Mouse (Mus musculus): ENCODE results near the gene Lmbr1l. TPM values are rescaled to one million over a fixed set of nuclear protein-coding genes. Genes with fewer than 3 reads are reported as not detected.

Lmbr1l gene
- total RNA-seq, 4 experiments from 2014 or later: 12.3 to 33.2 (median 27.8) TPM

DNA sequence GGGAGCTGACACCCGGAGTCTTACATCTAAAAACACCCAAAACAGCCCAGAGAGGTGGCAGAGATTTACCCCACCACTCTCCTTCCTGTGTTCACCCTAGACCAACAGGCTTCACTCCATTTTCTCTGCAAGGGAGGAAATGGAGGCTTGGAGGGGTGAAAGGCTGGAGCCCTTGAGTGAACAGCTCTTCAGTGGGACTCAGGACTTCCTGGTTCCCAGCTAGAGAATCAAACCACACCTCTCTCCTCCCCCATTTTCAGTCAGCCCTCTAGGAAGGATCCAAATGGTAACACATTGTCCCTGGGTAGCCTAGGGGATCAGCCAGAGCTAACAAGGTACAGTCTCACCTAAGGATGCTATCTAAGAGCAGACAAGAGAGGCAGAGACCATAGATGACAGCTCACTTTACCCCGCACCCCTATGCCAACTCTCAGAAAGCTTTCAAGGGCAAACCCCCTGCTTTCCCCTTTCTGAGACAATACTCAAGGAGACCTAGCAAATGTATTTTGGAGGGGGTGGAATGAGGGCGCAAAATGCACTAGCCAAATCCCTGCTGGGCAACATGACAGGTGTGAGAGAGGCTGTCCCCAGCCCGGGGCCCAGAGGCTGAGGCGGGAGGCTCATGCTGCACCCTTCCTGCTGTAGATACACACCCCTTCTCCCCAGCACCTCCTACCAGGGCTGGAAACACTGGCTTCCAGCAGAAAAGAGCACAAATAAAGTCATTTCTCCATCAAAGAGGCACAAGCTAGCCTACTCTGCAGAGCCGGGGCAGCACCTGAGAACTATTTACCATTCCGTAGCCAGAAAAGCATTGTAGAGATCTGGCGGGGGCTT is 48.5 kb downstream of the Lmbr1l start:
- no peak for DNase-seq

DNA sequence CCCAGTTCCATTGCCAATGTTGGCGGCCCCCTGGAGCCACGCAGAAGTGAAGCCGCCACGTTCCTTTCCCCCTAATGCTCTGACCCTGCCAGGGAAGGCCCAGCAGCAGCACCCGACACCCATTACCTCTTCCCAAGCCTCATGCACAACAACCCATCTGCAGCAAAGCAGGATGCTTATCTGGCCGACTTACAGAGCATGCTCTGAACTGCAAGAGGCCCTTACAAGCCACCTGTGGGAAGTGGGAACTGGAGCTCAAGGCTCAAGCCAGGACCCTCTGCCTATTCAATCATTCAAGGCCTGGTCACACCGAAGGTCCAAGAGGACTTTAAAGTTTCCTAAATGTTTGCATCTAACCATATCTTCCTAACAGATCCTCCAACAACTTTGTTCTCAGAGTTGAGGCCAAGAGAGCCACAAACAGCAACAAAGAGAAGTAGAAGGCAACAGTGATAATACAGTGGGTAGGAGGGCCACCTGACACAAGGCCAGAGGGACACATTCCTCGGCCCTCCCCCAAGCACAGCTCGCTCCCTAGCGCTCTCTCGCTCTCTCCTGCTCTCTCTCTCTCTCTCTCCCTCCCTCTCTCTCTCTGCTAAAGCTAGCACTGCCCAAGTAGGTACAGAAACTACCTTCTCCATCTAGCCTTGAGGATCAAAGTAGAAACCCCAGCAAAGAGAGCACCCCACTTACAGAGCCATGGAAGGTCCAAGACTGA is 49.5 kb downstream of the Lmbr1l start:
- DNase-seq: no peak

DNA sequence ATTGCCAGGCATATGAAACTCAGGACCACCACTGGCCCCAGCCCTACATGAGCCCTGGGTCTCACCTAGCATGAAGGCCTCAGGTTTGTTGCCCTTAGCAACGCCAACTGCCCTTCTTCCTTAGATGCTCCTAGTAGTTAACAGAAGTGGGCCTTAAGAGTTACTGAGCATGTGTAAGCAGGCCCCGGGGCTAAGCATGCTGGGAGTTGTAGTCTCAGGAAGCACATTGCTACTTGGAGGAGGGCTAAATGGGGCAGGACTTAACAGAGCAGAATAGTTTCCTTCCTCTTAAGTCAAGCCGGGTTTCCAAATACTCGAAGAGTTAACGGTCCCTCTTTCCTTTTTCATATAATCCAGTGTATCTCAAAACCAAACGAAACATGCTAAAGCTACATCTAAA is 50.7 kb downstream of the Lmbr1l start:
- no peak for DNase-seq

DNA sequence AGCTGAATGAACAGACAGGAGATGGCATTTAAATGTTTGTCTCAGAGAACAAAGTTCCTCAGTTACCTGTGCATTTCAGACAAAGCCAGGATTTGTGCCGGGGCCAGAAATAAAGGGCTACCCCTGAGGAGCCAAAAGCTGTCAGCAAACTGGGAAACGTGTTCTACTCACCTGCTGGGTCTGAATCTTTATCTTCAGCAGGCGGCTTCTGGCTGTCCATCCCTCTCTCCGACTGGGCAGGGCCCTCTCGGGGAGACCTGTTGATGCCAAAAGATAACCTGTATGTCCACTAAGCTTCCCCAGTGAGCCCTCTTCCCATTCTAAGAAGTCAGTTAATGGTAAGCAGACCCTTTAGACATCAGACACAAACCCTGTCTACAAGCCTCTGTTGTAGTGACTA is 51.5 kb downstream of the Lmbr1l start:
- no peak for DNase-seq

DNA sequence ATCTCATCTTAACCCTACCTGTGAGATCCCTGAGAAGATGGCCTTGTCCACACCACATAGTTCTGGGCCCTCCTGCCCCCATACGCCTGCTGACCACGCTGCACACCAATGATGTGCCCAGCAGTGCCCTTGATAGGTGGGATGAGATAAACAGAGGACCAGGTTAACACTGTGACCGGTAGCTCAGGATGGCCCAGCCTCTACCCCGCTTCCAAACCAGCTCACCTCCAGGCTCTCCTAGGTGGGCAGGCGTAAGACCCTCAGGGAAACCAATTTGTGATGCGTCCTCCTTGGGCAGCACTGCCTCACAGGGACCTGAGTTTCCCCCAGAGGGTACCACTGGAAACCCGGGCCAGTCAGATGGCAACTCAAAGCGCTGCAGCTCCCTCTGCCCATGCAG is 52.3 kb downstream of the Lmbr1l start:
- no peak for DNase-seq

DNA sequence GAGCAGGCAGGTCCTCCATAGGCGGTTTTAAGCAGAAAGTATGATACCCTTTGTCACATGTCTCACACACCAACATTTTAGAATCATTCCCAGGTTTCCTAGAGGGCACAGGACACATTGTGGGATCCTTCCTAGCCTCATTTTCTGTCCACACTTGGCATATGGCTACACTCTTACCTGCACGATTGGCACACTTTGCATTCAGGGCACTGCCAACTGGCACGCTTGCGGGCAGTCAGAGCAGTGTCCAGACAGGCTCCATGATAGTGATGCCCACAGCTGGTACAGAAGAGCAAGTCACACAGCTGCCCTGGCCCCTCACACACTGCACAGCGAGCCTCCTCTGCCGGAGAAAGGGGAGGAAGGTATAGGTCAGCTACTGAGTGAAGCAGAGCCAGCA is 53.1 kb downstream of the Lmbr1l start:
- no peak for DNase-seq

DNA sequence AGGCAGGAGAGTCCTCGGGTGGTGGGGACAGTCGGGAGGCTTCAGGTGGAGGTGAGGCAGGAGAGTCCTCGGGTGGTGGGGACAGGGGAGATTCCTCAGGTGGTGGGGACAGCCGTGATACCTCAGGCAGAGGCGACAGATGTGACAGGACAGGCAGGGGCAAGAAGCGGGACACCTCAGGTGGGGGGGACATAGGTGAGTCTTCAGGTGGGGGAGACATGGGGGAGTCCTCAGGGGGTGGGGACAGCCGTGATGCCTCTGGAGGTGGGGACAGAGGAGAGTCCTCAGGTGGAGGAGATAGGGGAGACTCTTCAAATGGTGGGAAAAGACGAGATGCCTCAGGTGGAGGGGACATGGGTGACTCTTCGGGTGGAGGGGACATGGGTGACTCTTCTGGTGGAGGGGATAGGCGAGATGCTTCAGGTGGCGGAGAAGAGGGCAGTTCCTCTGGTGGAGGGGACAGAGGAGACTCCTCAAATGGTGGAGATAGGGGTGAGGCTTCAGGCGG is 54.5 kb downstream of the Lmbr1l start:
- DNase-seq: no peak

DNA sequence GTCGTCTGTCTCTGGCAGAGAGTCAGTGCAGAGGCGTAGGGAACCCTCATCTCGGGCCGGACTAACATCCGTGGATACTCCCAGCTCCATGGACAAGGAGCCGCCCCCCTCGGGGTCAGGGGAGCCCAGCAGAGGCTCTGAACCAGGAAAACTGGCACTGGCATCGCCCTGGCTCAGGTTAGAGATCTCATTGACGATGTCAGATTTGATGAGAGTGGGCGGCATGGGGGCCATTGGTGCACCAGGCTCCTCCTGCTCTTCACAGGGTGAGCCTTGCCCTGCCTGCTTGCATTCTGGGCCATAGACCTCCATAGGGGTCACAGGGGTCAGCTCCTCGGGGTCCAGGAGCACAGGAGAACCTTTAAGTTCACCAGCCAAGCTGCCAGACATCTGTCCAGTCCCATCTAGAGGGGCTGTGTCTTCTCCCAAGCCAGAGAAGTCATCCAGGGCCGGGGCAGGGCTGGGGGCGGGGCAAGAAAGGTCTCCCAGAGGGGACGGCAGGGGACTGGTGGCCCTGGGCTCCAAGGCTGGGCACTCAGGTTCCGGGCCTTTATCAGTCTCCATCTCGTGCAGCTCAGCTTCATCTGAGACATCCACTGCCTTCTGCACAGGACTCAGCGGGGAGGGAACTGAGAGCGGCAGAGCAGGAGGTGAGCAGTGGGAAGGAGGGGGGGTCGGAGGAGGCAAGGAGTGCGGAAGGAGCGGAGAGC is 56.2 kb downstream of the Lmbr1l start:
- no peak for DNase-seq

DNA sequence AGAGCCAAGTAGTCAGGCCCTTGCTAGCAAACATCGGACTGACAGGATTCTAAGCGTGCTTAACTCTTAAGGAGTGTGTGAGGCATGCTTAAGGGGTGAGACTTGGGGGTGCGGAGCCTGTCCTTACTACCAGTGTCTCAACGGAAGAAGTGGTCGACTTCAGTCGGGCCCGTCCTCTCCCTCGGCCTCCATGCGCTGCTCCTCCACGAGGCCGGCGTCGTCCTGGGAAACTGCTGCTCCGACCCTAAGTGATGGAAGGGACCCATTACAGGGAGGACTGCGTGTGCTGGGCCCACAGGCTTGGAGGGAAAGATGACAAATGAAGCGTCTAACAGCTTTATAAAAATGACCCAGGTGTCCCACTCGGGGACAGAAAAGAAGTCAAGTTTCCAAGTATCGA is 57.1 kb downstream of the Lmbr1l start:
- DNase-seq: no peak

DNA sequence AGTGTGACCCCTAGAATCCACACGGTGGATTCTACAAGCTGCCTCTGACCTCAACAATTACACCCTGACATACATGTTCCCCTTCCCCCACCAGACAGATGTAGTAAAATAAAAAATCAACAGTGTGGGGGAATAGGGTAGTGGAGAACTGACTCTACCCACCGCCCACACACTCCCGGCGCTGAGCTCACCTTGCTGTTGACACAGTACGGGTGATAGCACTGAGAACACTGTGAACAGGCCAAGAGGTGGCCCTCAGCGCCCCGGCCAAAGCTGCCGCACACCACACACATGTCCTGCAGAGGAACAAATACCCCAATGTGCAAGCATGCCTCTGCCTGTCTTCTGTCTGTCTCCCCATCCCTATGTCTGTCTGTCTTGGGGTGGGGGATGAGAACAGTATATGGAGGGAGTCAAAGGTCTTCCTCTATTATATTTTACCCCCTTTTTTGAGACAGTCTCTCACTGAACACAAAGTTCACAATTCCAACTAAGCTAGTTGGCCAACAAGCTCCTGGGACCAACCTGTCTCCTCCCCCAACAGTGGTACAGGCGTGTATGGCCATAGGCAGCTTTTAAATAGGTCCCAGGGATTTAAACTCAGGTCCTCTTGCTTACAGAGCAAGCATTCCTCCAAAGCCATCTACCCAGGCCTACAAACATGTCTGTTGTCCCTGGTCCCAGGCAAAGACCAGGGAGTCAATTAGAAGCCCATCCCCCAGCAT is 58.5 kb downstream of the Lmbr1l start:
- no peak for DNase-seq

DNA sequence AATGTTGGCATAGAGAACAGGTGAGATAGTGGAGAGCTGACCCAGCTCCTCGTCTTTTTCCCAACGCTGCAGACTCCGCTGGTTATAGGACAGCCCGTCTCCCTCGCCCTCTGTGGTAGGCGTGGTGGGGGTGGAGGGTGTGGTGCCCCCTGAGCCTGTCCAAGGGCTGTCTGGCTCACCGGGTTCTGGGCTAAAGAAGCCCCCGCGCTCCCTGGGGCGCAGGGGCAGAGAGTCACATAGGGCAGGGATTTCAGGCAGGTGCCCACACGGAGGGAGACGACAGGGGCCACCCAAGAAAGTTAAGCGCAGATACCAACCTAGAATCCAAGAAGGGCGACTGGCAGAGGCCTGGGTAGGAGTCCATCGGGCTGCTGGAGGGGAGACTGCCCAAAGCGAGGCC is 63.8 kb downstream of the Lmbr1l start:
- no peak for DNase-seq

Other genes starting within 250 kb of the Lmbr1l start
- 1 to 10 TPM; 2.5 to 9.7 (median 4.0) TPM for gene Rnd1, start 240.8 kb downstream of the Lmbr1l start, total RNA-seq (2022)
- under 1 TPM; 0.59 to 0.90 (median 0.82) TPM for gene Ccdc65, start 210.0 kb downstream of the Lmbr1l start, total RNA-seq (2022)
- 10 to 100 TPM in 1 of 4 experiments, 1 to 10 TPM in 3; 7.1 to 14.4 (median 9.8) TPM for gene Fkbp11, start 190.0 kb downstream of the Lmbr1l start, total RNA-seq (2022)
- 100 to 1,000 TPM; 153 to 163 (median 159) TPM for gene Arf3, start 155.0 kb downstream of the Lmbr1l start, total RNA-seq (2022)
- 10 to 100 TPM in 1 of 4 experiments, 1 to 10 TPM in 1, under 1 TPM in 2; 0.49 to 12.9 (median 5.0) TPM for gene Wnt10b, start 140.1 kb downstream of the Lmbr1l start, total RNA-seq (2022)
- not detected for gene Wnt1, start 128.4 kb downstream of the Lmbr1l start, total RNA-seq (2022)
- gene Ddn, start 108.7 kb downstream of the Lmbr1l start, total RNA-seq (2022): 1 to 10 TPM in 1 of 4 experiments, under 1 TPM in 3; 0.29 to 1.1 (median 0.61) TPM
- 10 to 100 TPM; 76.0 to 83.8 (median 79.2) TPM for gene Prkag1, start 86.7 kb downstream of the Lmbr1l start, total RNA-seq (2022)
- 100 to 1,000 TPM in 1 of 4 experiments, 10 to 100 TPM in 3; 61.7 to 114 (median 71.8) TPM for gene Kmt2d, start 47.0 kb downstream of the Lmbr1l start, total RNA-seq (2022)
- 1 to 10 TPM; 2.8 to 7.2 (median 4.2) TPM for gene Rhebl1, start 23.7 kb downstream of the Lmbr1l start, total RNA-seq (2022)
- 1 to 10 TPM; 1.8 to 3.8 (median 2.1) TPM for gene Dhh, start 19.7 kb downstream of the Lmbr1l start, total RNA-seq (2022)
- 100 to 1,000 TPM; 199 to 221 (median 208) TPM for gene Tuba1b, start 16.3 kb upstream of the Lmbr1l start, total RNA-seq (2022)
- gene Gm49450, start 35.3 kb upstream of the Lmbr1l start, total RNA-seq (2022): not detected
- 100 to 1,000 TPM in 3 of 4 experiments, 10 to 100 TPM in 1; 70.5 to 196 (median 116) TPM for gene Tuba1a, start 35.5 kb upstream of the Lmbr1l start, total RNA-seq (2022)
- 100 to 1,000 TPM; 207 to 347 (median 262) TPM for gene Tuba1c, start 111.7 kb upstream of the Lmbr1l start, total RNA-seq (2022)
- 1 to 10 TPM in 2 of 4 experiments, under 1 TPM in 2; 0.81 to 2.2 (median 1.4) TPM for gene Prph, start 136.9 kb upstream of the Lmbr1l start, total RNA-seq (2022)
- gene Troap, start 156.3 kb upstream of the Lmbr1l start, total RNA-seq (2022): 1 to 10 TPM in 1 of 4 experiments, under 1 TPM in 3; 0.22 to 2.3 (median 0.67) TPM
- gene C1ql4, start 169.6 kb upstream of the Lmbr1l start, total RNA-seq (2022): not detected
- gene Dnajc22, start 174.9 kb upstream of the Lmbr1l start, total RNA-seq (2022): 1 to 10 TPM in 2 of 4 experiments, under 1 TPM in 2; 0.37 to 1.6 (median 1.2) TPM
- gene Spats2, start 207.7 kb upstream of the Lmbr1l start, total RNA-seq (2022): 10 to 100 TPM; 13.9 to 20.1 (median 17.6) TPM

All from adrenal gland, adult 8-10 months (tissue).